Mouse (Mus musculus): ENCODE results near the gene Dst. TPM values are rescaled to one million over a fixed set of nuclear protein-coding genes. Genes with fewer than 3 reads are reported as not detected.

Gene Dst
- polyA plus RNA-seq, 1 experiment from 2014 or later, result 3.3 TPM

GRCm38 (mm10) chr1:34135535-34135934 lies 227.5 kb downstream of the Dst start:
- Histone ChIP-seq H3K27ac (no peak overlapping the region), H3K36me3 (no peaks in the 10 kb centered on the region), H3K4me3 (replicated peaks) (no peak overlapping the region), H3K27me3 (no peaks in the 10 kb centered on the region), H3K4me2 (no peak overlapping the region), H3K9ac (no peak overlapping the region), H3K9me3 (replicated peaks) (no peaks in the 10 kb centered on the region), H3K4me1 (replicated peaks) (peaks cover 4% of the 10 kb centered on the region; the same call in 1 of the 2 replicates)
- ATAC-seq (ENCODE audit: low read depth) (no peak), DNase-seq (no peak)
- 68% methylated on average over 3 of the region's 3 CpGs for WGBS (ENCODE audit: insufficient replicate concordance)

- Histone ChIP-seq H3K4me1 (replicated peaks) (no peaks in the 10 kb centered on the region), H3K4me2 (no peak overlapping the region), H3K27me3 (no peaks in the 10 kb centered on the region), H3K4me3 (replicated peaks) (no peak overlapping the region), H3K27ac (no peak overlapping the region), H3K36me3 (no peaks in the 10 kb centered on the region), H3K9me3 (replicated peaks) (no peaks in the 10 kb centered on the region), H3K9ac (no peak overlapping the region)
- ATAC-seq (ENCODE audit: low read depth), result no peak
- DNase-seq, result no peak
- WGBS (ENCODE audit: insufficient replicate concordance), result 60% methylated on average over 13 of the region's 13 CpGs
These were observed 231.3 kb downstream of the Dst start for GRCm38 (mm10) chr1:34139191-34139853.

- Histone ChIP-seq H3K9ac (no peak overlapping the region), H3K9me3 (replicated peaks) (no peaks in the 10 kb centered on the region), H3K27ac (no peak overlapping the region), H3K4me1 (replicated peaks) (no peaks in the 10 kb centered on the region), H3K36me3 (no peaks in the 10 kb centered on the region), H3K4me3 (replicated peaks) (no peak overlapping the region), H3K27me3 (no peaks in the 10 kb centered on the region), H3K4me2 (no peak overlapping the region)
- WGBS (ENCODE audit: insufficient replicate concordance), result 58% methylated on average over 6 of the region's 6 CpGs
- no peak for DNase-seq
- ATAC-seq (ENCODE audit: low read depth), result no peak
These were observed 231.9 kb downstream of the Dst start for GRCm38 (mm10) chr1:34139871-34140471.

- H3K27me3 ChIP-seq, result no peaks in the 10 kb centered on the region
These were observed 232.7 kb downstream of the Dst start for GRCm38 (mm10) chr1:34140686-34141085.

GRCm38 (mm10) chr1:34142951-34143580 lies 235.0 kb downstream of the Dst start:
- Histone ChIP-seq H3K27ac (no peak overlapping the region), H3K9ac (no peak overlapping the region), H3K4me3 (replicated peaks) (no peak overlapping the region), H3K4me1 (replicated peaks) (no peaks in the 10 kb centered on the region), H3K36me3 (no peaks in the 10 kb centered on the region), H3K9me3 (replicated peaks) (no peaks in the 10 kb centered on the region), H3K4me2 (no peak overlapping the region), H3K27me3 (no peaks in the 10 kb centered on the region)
- ATAC-seq (ENCODE audit: low read depth), result no peak
- 56% methylated on average over 9 of the region's 9 CpGs for WGBS (ENCODE audit: insufficient replicate concordance)
- no peak for DNase-seq

More at GRCm38 (mm10) chr1:34140686-34141085, 232.7 kb downstream of the Dst start:
- Histone ChIP-seq H3K9me3 (replicated peaks) (no peaks in the 10 kb centered on the region), H3K9ac (no peak overlapping the region), H3K4me2 (no peak overlapping the region), H3K4me1 (replicated peaks) (no peaks in the 10 kb centered on the region), H3K36me3 (no peaks in the 10 kb centered on the region), H3K4me3 (replicated peaks) (no peak overlapping the region), H3K27ac (no peak overlapping the region)
- DNase-seq, result no peak
- ATAC-seq (ENCODE audit: low read depth), result no peak
- WGBS (ENCODE audit: insufficient replicate concordance), result 56% methylated on average over 3 of the region's 3 CpGs

- Histone ChIP-seq H3K4me3 (replicated peaks) (no peak overlapping the region), H3K4me1 (replicated peaks) (no peaks in the 10 kb centered on the region), H3K9ac (no peak overlapping the region), H3K9me3 (replicated peaks) (no peaks in the 10 kb centered on the region), H3K36me3 (no peaks in the 10 kb centered on the region), H3K4me2 (no peak overlapping the region), H3K27me3 (no peaks in the 10 kb centered on the region), H3K27ac (no peak overlapping the region)
- WGBS (ENCODE audit: insufficient replicate concordance), result 70% methylated on average over 7 of the region's 7 CpGs
- DNase-seq (no peak), ATAC-seq (ENCODE audit: low read depth) (no peak)
These were observed 236.8 kb downstream of the Dst start for GRCm38 (mm10) chr1:34144826-34145225.

- DNase-seq (no peak), ATAC-seq (ENCODE audit: low read depth) (no peak)
- Histone ChIP-seq H3K4me3 (replicated peaks) (no peak overlapping the region), H3K9ac (no peak overlapping the region), H3K4me1 (replicated peaks) (no peaks in the 10 kb centered on the region), H3K4me2 (no peak overlapping the region), H3K36me3 (no peaks in the 10 kb centered on the region), H3K9me3 (replicated peaks) (no peaks in the 10 kb centered on the region), H3K27me3 (no peaks in the 10 kb centered on the region), H3K27ac (no peak overlapping the region)
- 83% methylated on average over 11 of the region's 11 CpGs for WGBS (ENCODE audit: insufficient replicate concordance)
These were observed 240.0 kb downstream of the Dst start for GRCm38 (mm10) chr1:34148039-34148438.

- H3K9ac ChIP-seq, result no peak overlapping the region
- H3K27me3 ChIP-seq, result no peaks in the 10 kb centered on the region
- H3K9me3 ChIP-seq (replicated peaks), result no peaks in the 10 kb centered on the region
- 69% methylated on average over 10 of the region's 10 CpGs for WGBS (ENCODE audit: insufficient replicate concordance)
- DNase-seq (no peak), ATAC-seq (ENCODE audit: low read depth) (no peak)
- no peak overlapping the region for H3K27ac ChIP-seq
- no peaks in the 10 kb centered on the region for H3K4me1 ChIP-seq (replicated peaks)
- no peak overlapping the region for H3K4me2 ChIP-seq
- no peak overlapping the region for H3K4me3 ChIP-seq (replicated peaks)
- no peaks in the 10 kb centered on the region for H3K36me3 ChIP-seq
These were observed 242.5 kb downstream of the Dst start for GRCm38 (mm10) chr1:34150416-34151093.

GRCm38 (mm10) chr1:34152683-34153082 lies 244.7 kb downstream of the Dst start:
- 52% methylated on average over 5 of the region's 5 CpGs for WGBS (ENCODE audit: insufficient replicate concordance)
- DNase-seq (no peak), ATAC-seq (ENCODE audit: low read depth) (no peak)
- Histone ChIP-seq H3K36me3 (no peaks in the 10 kb centered on the region), H3K4me3 (replicated peaks) (no peak overlapping the region), H3K4me2 (no peak overlapping the region), H3K27ac (no peak overlapping the region), H3K4me1 (replicated peaks) (no peaks in the 10 kb centered on the region), H3K9me3 (replicated peaks) (no peaks in the 10 kb centered on the region), H3K27me3 (no peaks in the 10 kb centered on the region), H3K9ac (no peak overlapping the region)

- H3K9ac ChIP-seq, result no peak overlapping the region
- H3K27me3 ChIP-seq, result no peaks in the 10 kb centered on the region
- no peaks in the 10 kb centered on the region for H3K9me3 ChIP-seq (replicated peaks)
- 58% methylated on average over 7 of the region's 7 CpGs for WGBS (ENCODE audit: insufficient replicate concordance)
- DNase-seq, result no peak
- H3K4me1 ChIP-seq (replicated peaks), result no peaks in the 10 kb centered on the region
- H3K4me3 ChIP-seq (replicated peaks), result no peak overlapping the region
- H3K36me3 ChIP-seq, result no peaks in the 10 kb centered on the region
- no peak for ATAC-seq (ENCODE audit: low read depth)
- H3K27ac ChIP-seq, result no peak overlapping the region
- H3K4me2 ChIP-seq, result no peak overlapping the region
These were observed 248.0 kb downstream of the Dst start for GRCm38 (mm10) chr1:34156058-34156457.

- no peaks in the 10 kb centered on the region for H3K4me1 ChIP-seq (replicated peaks)
- no peak overlapping the region for H3K4me2 ChIP-seq
- H3K9me3 ChIP-seq (replicated peaks), result no peaks in the 10 kb centered on the region
- ATAC-seq (ENCODE audit: low read depth) (no peak), DNase-seq (no peak)
- no peak overlapping the region for H3K4me3 ChIP-seq (replicated peaks)
- 57% methylated on average over 10 of the region's 10 CpGs for WGBS (ENCODE audit: insufficient replicate concordance)
- no peak overlapping the region for H3K27ac ChIP-seq
- H3K9ac ChIP-seq, result no peak overlapping the region
- H3K36me3 ChIP-seq, result no peaks in the 10 kb centered on the region
- no peaks in the 10 kb centered on the region for H3K27me3 ChIP-seq
These were observed 249.7 kb downstream of the Dst start for GRCm38 (mm10) chr1:34157702-34158101.

Measured in liver, embryonic 13.5 days (tissue).